In genomic region chr11:98767276-98767675, GRCm38 (mm10) we compare ENCODE assay signal across 9 mouse cellular contexts. TPM values are rescaled to one million over a fixed set of nuclear protein-coding genes. Genes with fewer than 3 reads are reported as not detected.
DNase-seq lines count a peak whose midpoint lies in the region; ATAC-seq and TF ChIP-seq lines count a peak whose summit lies in the region.
"Had no signal": no experiment of that assay in that cellular context is flagged by ENCODE, and none has a peak within 500 bp of the region (broad histone marks: within the 10 kb centered on the region; RNA-seq: fewer than 3 reads in every experiment).

No protein-coding gene starts in this region.

- H3K9ac ChIP-seq in hindbrain, embryonic 11.5 days (ENCODE audit: low read depth, low read length) = peak overlapping the region; percentile 5; the same call in 1 of the 2 replicates
- peak overlapping the region; percentile 6; the same call in 1 of the 2 replicates for H3K9ac ChIP-seq in liver, embryonic 11.5 days (ENCODE audit: low read depth, low read length)
- no peak overlapping the region for H3K9ac ChIP-seq in neural tube, embryonic 15.5 days (replicated peaks)

- H3K4me1 ChIP-seq in forebrain, embryonic 10.5 days = peaks cover 52% of the 10 kb centered on the region
- peaks cover 8% of the 10 kb centered on the region for H3K4me1 ChIP-seq in hindbrain, embryonic 11.5 days (replicated peaks; ENCODE audit: control insufficient read depth, insufficient read depth, low read length)
- peaks cover 76% of the 10 kb centered on the region for H3K4me1 ChIP-seq in liver, embryonic 11.5 days (replicated peaks; ENCODE audit: control insufficient read depth, insufficient read depth, low read length)
- H3K4me1 ChIP-seq in neural tube, embryonic 15.5 days = peaks cover 48% of the 10 kb centered on the region

- H3K36me3 ChIP-seq in forebrain, embryonic 10.5 days (replicated peaks) = peaks cover 72% of the 10 kb centered on the region
- no peaks in the 10 kb centered on the region; the same call in 1 of the 2 replicates for H3K36me3 ChIP-seq in hindbrain, embryonic 11.5 days (ENCODE audit: control insufficient read depth, insufficient read depth, low read length)
- peaks cover 20% of the 10 kb centered on the region for H3K36me3 ChIP-seq in liver, embryonic 11.5 days (ENCODE audit: control insufficient read depth, insufficient read depth, low read length)
- H3K36me3 ChIP-seq in neural tube, embryonic 15.5 days = peaks cover 56% of the 10 kb centered on the region

- TF ChIP-seq CTCF in layer of hippocampus, adult 2 months (conservative IDR thresholded peaks at IDR 0.05) = no peak

- H3K27ac ChIP-seq in layer of hippocampus, adult 2 months = peak overlapping the region; percentile 64
- peak overlapping the region; percentile 80 for H3K27ac ChIP-seq in forebrain, embryonic 10.5 days
- 0 out of 2 replicates have a peak overlapping the region, but pooled peaks have one; percentile 11 for H3K27ac ChIP-seq in hindbrain, embryonic 11.5 days (ENCODE audit: low read depth, low read length)
- H3K27ac ChIP-seq in liver, embryonic 11.5 days (ENCODE audit: low read depth, low read length) = peak overlapping the region; percentile 38; the same call in 1 of the 2 replicates
- H3K27ac ChIP-seq in neural tube, embryonic 15.5 days (replicated peaks) = peak overlapping the region; percentile 82; the same call in 1 of the 2 replicates

- H3K4me2 ChIP-seq in hindbrain, embryonic 11.5 days (replicated peaks; ENCODE audit: low read depth, low read length) = no peak overlapping the region; the same call in 1 of the 2 replicates
- peak overlapping the region; percentile 93 for H3K4me2 ChIP-seq in liver, embryonic 11.5 days
- H3K4me2 ChIP-seq in neural tube, embryonic 15.5 days = 0 out of 2 replicates have a peak overlapping the region, but pooled peaks have one; percentile 7

- no peaks in the 10 kb centered on the region for H3K9me3 ChIP-seq in forebrain, embryonic 10.5 days
- H3K9me3 ChIP-seq in hindbrain, embryonic 11.5 days (ENCODE audit: control insufficient read depth, low read length) = no peaks in the 10 kb centered on the region
- H3K9me3 ChIP-seq in liver, embryonic 11.5 days (ENCODE audit: control insufficient read depth, low read length) = no peaks in the 10 kb centered on the region
- no peaks in the 10 kb centered on the region for H3K9me3 ChIP-seq in neural tube, embryonic 15.5 days (replicated peaks)

- ATAC-seq in hindbrain, embryonic 11.5 days (ENCODE audit: low FRiP score) = peak; percentile 59
- ATAC-seq in liver, embryonic 11.5 days (replicated peaks; ENCODE audit: low FRiP score) = peak; percentile 79
- ATAC-seq in neural tube, embryonic 15.5 days (ENCODE audit: low FRiP score) = no peak
- ATAC-seq: Patski had no signal

- DNase-seq in layer of hippocampus, adult 2 months (ENCODE audit: low spot score in 2 of 2) = no peak
- DNase-seq in layer of hippocampus, adult 11-12 months (ENCODE audit: low spot score) = no peak
- DNase-seq in ZHBTc4 (ENCODE audit: low read depth, low spot score) = peak; percentile 54
- DNase-seq in forebrain, embryonic 10.5 days (ENCODE audit: extremely low spot score, low spot score) = no peak
- peak; percentile 65 for DNase-seq in hindbrain, embryonic 11.5 days (ENCODE audit: low spot score)
- DNase-seq in liver, embryonic 11.5 days (ENCODE audit: low spot score) = no peak
- DNase-seq in spleen, adult 12 weeks (ENCODE audit: low spot score) = no peak

- H3K4me3 ChIP-seq in layer of hippocampus, adult 2 months = no peak overlapping the region
- H3K4me3 ChIP-seq in forebrain, embryonic 10.5 days = peak overlapping the region; percentile 42
- no peak overlapping the region for H3K4me3 ChIP-seq in hindbrain, embryonic 11.5 days (ENCODE audit: low read depth, low read length)
- H3K4me3 ChIP-seq in liver, embryonic 11.5 days (ENCODE audit: low read depth, low read length) = peak overlapping the region; percentile 57; the same call in 1 of the 2 replicates
- no peak overlapping the region for H3K4me3 ChIP-seq in neural tube, embryonic 15.5 days (replicated peaks)

- WGBS in forebrain, embryonic 10.5 days = 14% methylated on average over 9 of the region's 9 CpGs
- 31% methylated on average over 9 of the region's 9 CpGs for WGBS in hindbrain, embryonic 11.5 days
- WGBS in liver, embryonic 11.5 days = 9% methylated on average over 9 of the region's 9 CpGs
- 16% methylated on average over 9 of the region's 9 CpGs for WGBS in neural tube, embryonic 15.5 days

- no peaks in the 10 kb centered on the region for H3K27me3 ChIP-seq in forebrain, embryonic 10.5 days (ENCODE audit: poor library complexity, severe bottlenecking)
- H3K27me3 ChIP-seq in hindbrain, embryonic 11.5 days (ENCODE audit: control insufficient read depth, insufficient read depth, low read length) = no peaks in the 10 kb centered on the region
- H3K27me3 ChIP-seq in liver, embryonic 11.5 days (replicated peaks; ENCODE audit: control insufficient read depth, insufficient read depth, low read length) = no peaks in the 10 kb centered on the region
- H3K27me3 ChIP-seq in neural tube, embryonic 15.5 days (replicated peaks) = no peaks in the 10 kb centered on the region
- H3K27me3 ChIP-seq: Patski had no signal

RNA-seq across cellular contexts. Expression of gene Nr1d1, which starts 7.9 kb away (rescaled TPM):
- 10 to 100 TPM; 93.2 to 94.0 TPM for total RNA-seq in layer of hippocampus, adult 2 months (2021)
- 1.5 TPM in 2 replicates for polyA plus RNA-seq in forebrain, embryonic 10.5 days (2016; fragmentation: Nextera tagmentation; extraction: Ambion mirVana)
- polyA plus RNA-seq in hindbrain, embryonic 11.5 days (2014; fragmentation: Nextera tagmentation; extraction: Ambion mirVana) = 0.92 and 1.4 TPM in 2 replicates
- 2.1 and 2.7 TPM in 2 replicates for polyA plus RNA-seq in liver, embryonic 11.5 days (2014; fragmentation: Nextera tagmentation; extraction: Ambion mirVana)
- 3.8 and 4.0 TPM in 2 replicates for polyA plus RNA-seq in neural tube, embryonic 15.5 days (2015; fragmentation: Nextera tagmentation; extraction: Ambion mirVana)

RNA-seq across cellular contexts. Expression of gene Thra, which starts 26.8 kb away (rescaled TPM):
- total RNA-seq in layer of hippocampus, adult 2 months (2021) = 1,000 to 10,000 TPM in 1 of 2 experiments, 100 to 1,000 TPM in 1; 996 to 1,082 TPM
- polyA plus RNA-seq in forebrain, embryonic 10.5 days (2016; fragmentation: Nextera tagmentation; extraction: Ambion mirVana) = 9.5 and 10.9 TPM in 2 replicates
- polyA plus RNA-seq in hindbrain, embryonic 11.5 days (2014; fragmentation: Nextera tagmentation; extraction: Ambion mirVana) = 34.7 and 41.4 TPM in 2 replicates
- 26.6 and 31.6 TPM in 2 replicates for polyA plus RNA-seq in liver, embryonic 11.5 days (2014; fragmentation: Nextera tagmentation; extraction: Ambion mirVana)
- polyA plus RNA-seq in neural tube, embryonic 15.5 days (2015; fragmentation: Nextera tagmentation; extraction: Ambion mirVana) = 104 and 125 TPM in 2 replicates

RNA-seq across cellular contexts. Expression of gene Msl1, which starts 28.0 kb away (rescaled TPM):
- total RNA-seq in layer of hippocampus, adult 2 months (2021) = 100 to 1,000 TPM; 168 to 178 TPM
- 22.9 and 24.1 TPM in 2 replicates for polyA plus RNA-seq in forebrain, embryonic 10.5 days (2016; fragmentation: Nextera tagmentation; extraction: Ambion mirVana)
- 25.0 and 28.0 TPM in 2 replicates for polyA plus RNA-seq in hindbrain, embryonic 11.5 days (2014; fragmentation: Nextera tagmentation; extraction: Ambion mirVana)
- 14.8 and 17.7 TPM in 2 replicates for polyA plus RNA-seq in liver, embryonic 11.5 days (2014; fragmentation: Nextera tagmentation; extraction: Ambion mirVana)
- polyA plus RNA-seq in neural tube, embryonic 15.5 days (2015; fragmentation: Nextera tagmentation; extraction: Ambion mirVana) = 27.5 and 30.1 TPM in 2 replicates

RNA-seq across cellular contexts. Expression of gene Casc3, which starts 37.4 kb away (rescaled TPM):
- total RNA-seq in layer of hippocampus, adult 2 months (2021) = 10 to 100 TPM; 61.0 to 62.1 TPM
- polyA plus RNA-seq in forebrain, embryonic 10.5 days (2016; fragmentation: Nextera tagmentation; extraction: Ambion mirVana) = 45.7 and 49.7 TPM in 2 replicates
- 44.6 and 49.6 TPM in 2 replicates for polyA plus RNA-seq in hindbrain, embryonic 11.5 days (2014; fragmentation: Nextera tagmentation; extraction: Ambion mirVana)
- polyA plus RNA-seq in liver, embryonic 11.5 days (2014; fragmentation: Nextera tagmentation; extraction: Ambion mirVana) = 34.8 and 35.6 TPM in 2 replicates
- 44.3 and 46.8 TPM in 2 replicates for polyA plus RNA-seq in neural tube, embryonic 15.5 days (2015; fragmentation: Nextera tagmentation; extraction: Ambion mirVana)

RNA-seq across cellular contexts. Expression of gene Med24, which starts 38.0 kb away (rescaled TPM):
- 100 to 1,000 TPM; 146 to 148 TPM for total RNA-seq in layer of hippocampus, adult 2 months (2021)
- 69.7 and 77.3 TPM in 2 replicates for polyA plus RNA-seq in forebrain, embryonic 10.5 days (2016; fragmentation: Nextera tagmentation; extraction: Ambion mirVana)
- 47.3 and 60.8 TPM in 2 replicates for polyA plus RNA-seq in hindbrain, embryonic 11.5 days (2014; fragmentation: Nextera tagmentation; extraction: Ambion mirVana)
- 61.9 and 63.6 TPM in 2 replicates for polyA plus RNA-seq in liver, embryonic 11.5 days (2014; fragmentation: Nextera tagmentation; extraction: Ambion mirVana)
- 59.6 and 60.9 TPM in 2 replicates for polyA plus RNA-seq in neural tube, embryonic 15.5 days (2015; fragmentation: Nextera tagmentation; extraction: Ambion mirVana)

Comparison
In these comparisons a context has a peak if more than half of its experiments do, and no peak if none do; other contexts are left out.
1. DNase-seq: peak in ZHBTc4 (single experiment) and hindbrain, embryonic 11.5 days (single experiment); none in layer of hippocampus, adult 2 months (0 of 2), layer of hippocampus, adult 11-12 months (single experiment), forebrain, embryonic 10.5 days (single experiment), liver, embryonic 11.5 days (single experiment) and spleen, adult 12 weeks (single experiment).
2. H3K27ac ChIP-seq: peak in every context shown above with its lines; median percentile 82 in neural tube, embryonic 15.5 days; 80 in forebrain, embryonic 10.5 days; 64 in layer of hippocampus, adult 2 months; 38 in liver, embryonic 11.5 days; 11 in hindbrain, embryonic 11.5 days.
3. H3K4me3 ChIP-seq: peak in forebrain, embryonic 10.5 days (single experiment) and liver, embryonic 11.5 days (single experiment); none in layer of hippocampus, adult 2 months (single experiment), hindbrain, embryonic 11.5 days (single experiment) and neural tube, embryonic 15.5 days (single experiment).